Mouse (Mus musculus): ENCODE measurements around the gene Ccdc84. TPM values are rescaled to one million over a fixed set of nuclear protein-coding genes. Genes with fewer than 3 reads are reported as not detected.
A peak's percentile ranks its signal among the peaks of the same experiment; 100 is the strongest.
"Not testable (repeated sequence)": the region's sequence is repeated elsewhere in the genome, so short reads cannot be mapped to it uniquely, and the experiment has no call there.

The Ccdc84 gene
- polyA plus RNA-seq, 1 experiment: 47.1 TPM

DNA sequence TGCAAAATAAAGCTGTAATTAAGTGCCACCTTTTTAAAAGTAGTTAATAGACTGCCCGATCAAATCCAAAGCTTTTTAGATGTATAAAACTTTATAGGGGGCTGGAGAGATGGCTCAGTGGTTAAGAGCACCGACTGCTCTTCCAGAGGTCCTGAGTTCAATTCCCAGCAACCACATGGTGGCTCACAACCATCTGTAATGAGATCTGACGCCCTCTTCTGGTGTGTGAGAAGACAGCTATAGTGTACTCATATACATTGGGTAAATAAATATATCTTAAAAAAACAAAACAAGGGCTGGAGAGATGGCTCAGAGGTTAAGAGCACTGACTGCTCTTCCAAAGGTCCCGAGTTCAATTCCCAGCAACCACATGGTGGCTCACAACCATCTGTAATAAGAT is 56.4 kb downstream of the Ccdc84 start:
- DNase-seq (ENCODE audit: low spot score): not testable (repeated sequence)

DNA sequence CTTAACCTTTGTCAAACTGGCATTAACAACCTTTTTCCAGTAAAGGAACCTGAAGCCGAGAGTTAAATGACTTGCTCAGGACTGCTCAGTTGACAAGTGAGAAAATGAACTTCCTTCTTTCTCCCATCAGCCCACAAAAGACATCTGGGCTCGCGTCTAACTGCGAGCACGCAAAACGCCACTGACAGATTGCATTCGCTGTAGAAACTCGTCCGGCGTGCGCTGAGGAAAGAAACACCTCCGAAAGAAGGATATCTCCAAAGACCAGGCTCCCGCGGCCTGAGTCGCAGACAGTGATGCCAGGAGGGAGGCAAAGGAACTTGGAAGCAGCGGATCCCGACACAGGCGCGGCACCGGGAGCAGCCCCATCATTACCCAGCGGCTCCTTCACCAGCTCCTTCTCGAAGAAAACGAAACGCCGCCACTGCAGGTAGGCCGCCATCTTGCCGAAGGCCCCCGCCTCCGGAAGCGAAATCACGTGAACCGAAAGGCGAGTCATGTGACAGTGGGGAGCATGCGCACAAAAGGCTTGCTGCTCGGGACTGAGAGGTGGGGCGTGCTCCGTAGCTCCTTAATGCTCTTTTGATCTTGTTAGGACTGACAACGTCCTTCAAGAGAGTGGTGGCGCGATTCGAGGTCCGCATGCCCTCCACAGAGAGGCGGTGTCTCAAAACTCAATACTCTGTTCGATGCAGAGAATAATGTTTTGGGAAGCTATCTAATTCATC is 57.0 kb downstream of the Ccdc84 start, which contains the start of gene Vps11:
TSS of gene Vps11 (minus strand) at position 481 of the 728 bp plus-strand sequence.
- peak; percentile 89 for DNase-seq (ENCODE audit: low spot score)

Other genes starting within 250 kb of the Ccdc84 start
- 14.9 and 16.0 TPM in 2 replicates for gene Cbl, start 184.5 kb downstream of the Ccdc84 start, polyA plus RNA-seq (2012; rRNA removed)
- not detected in 2 replicates for gene Ccdc153, start 177.9 kb downstream of the Ccdc84 start, polyA plus RNA-seq (2012; rRNA removed)
- gene Pdzd3, start 167.1 kb downstream of the Ccdc84 start, polyA plus RNA-seq (2012; rRNA removed): 0.21 and 0.24 TPM in 2 replicates
- gene Nlrx1, start 150.0 kb downstream of the Ccdc84 start, polyA plus RNA-seq (2012; rRNA removed): 9.6 and 13.0 TPM in 2 replicates
- gene Abcg4, start 130.0 kb downstream of the Ccdc84 start, polyA plus RNA-seq (2012; rRNA removed): 7.6 and 8.9 TPM in 2 replicates
- gene Hinfp, start 112.9 kb downstream of the Ccdc84 start, polyA plus RNA-seq (2012; rRNA removed): 20.2 and 22.7 TPM in 2 replicates
- gene C2cd2l, start 98.3 kb downstream of the Ccdc84 start, polyA plus RNA-seq (2012; rRNA removed): 30.5 and 31.4 TPM in 2 replicates
- 24.7 and 25.8 TPM in 2 replicates for gene Dpagt1, start 92.5 kb downstream of the Ccdc84 start, polyA plus RNA-seq (2012; rRNA removed)
- 19.8 and 22.1 TPM in 2 replicates for gene H2afx, start 83.9 kb downstream of the Ccdc84 start, polyA plus RNA-seq (2012; rRNA removed)
- gene Hmbs, start 74.3 kb downstream of the Ccdc84 start, polyA plus RNA-seq (2012; rRNA removed): 34.4 and 40.7 TPM in 2 replicates
- gene Vps11, start 56.9 kb downstream of the Ccdc84 start, polyA plus RNA-seq (2012; rRNA removed): 22.0 and 26.8 TPM in 2 replicates
- gene Hyou1, start 39.1 kb downstream of the Ccdc84 start, polyA plus RNA-seq (2012; rRNA removed): 34.4 and 35.3 TPM in 2 replicates
- 20.0 and 22.2 TPM in 2 replicates for gene Slc37a4, start 21.7 kb downstream of the Ccdc84 start, polyA plus RNA-seq (2012; rRNA removed)
- gene Rps25, start 11.4 kb downstream of the Ccdc84 start, polyA plus RNA-seq (2012; rRNA removed): 1,336 and 1,393 TPM in 2 replicates
- 55.6 and 68.6 TPM in 2 replicates for gene Trappc4, start 11.0 kb downstream of the Ccdc84 start, polyA plus RNA-seq (2012; rRNA removed)
- 0.28 and 0.63 TPM in 2 replicates for gene Foxr1, start 22.6 kb upstream of the Ccdc84 start, polyA plus RNA-seq (2012; rRNA removed)
- gene Upk2, start 36.4 kb upstream of the Ccdc84 start, polyA plus RNA-seq (2012; rRNA removed): 788 and 1,023 TPM in 2 replicates
- 11.1 and 29.7 TPM in 2 replicates for gene Bcl9l, start 64.3 kb upstream of the Ccdc84 start, polyA plus RNA-seq (2012; rRNA removed)
- gene Cxcr5, start 143.3 kb upstream of the Ccdc84 start, polyA plus RNA-seq (2012; rRNA removed): 0.11 and 0.16 TPM in 2 replicates
- gene Ddx6, start 186.3 kb upstream of the Ccdc84 start, polyA plus RNA-seq (2012; rRNA removed): 28.2 and 47.5 TPM in 2 replicates

All from urinary bladder, adult 2 months (tissue).